Mouse (Mus musculus) MEL (cell line): ENCODE measurements around the gene Elobl.

ENCODE experiments used
- BHLHE40 ChIP-seq: IDR thresholded peaks from 2 replicates; pipeline ENCODE4 v1.6.1; 2012; ENCODE audit warnings: low read depth, mild to moderate bottlenecking, inconsistent platforms, low read length, improper control_type of control experiment, borderline replicate concordance
- CHD2 ChIP-seq: IDR thresholded peaks from 2 replicates; pipeline ENCODE4 v1.6.1; 2011; ENCODE audit warnings: low read length, improper control_type of control experiment
- CTCF ChIP-seq, 3 experiments: IDR thresholded peaks in 2 of 3; conservative IDR thresholded peaks in 1 of 3; 2 replicates each; pipeline ENCODE4 v1.5.1; 2011 to 2012; ENCODE audit warnings: low read length in 3 of 3, low read depth in 2 of 3, mild to moderate bottlenecking in 2 of 3, improper control_type of control experiment in 1 of 3, inconsistent platforms in 1 of 3, mixed read lengths in 1 of 3, moderate library complexity in 1 of 3; ENCODE audit not compliant: control insufficient read depth in 1 of 3, insufficient read depth in 1 of 3, poor library complexity in 1 of 3, severe bottlenecking in 1 of 3
- EP300 ChIP-seq, 2 experiments: IDR thresholded peaks; 2 replicates each; pipeline ENCODE4 v1.6.1; 2011; ENCODE audit warnings: improper control_type of control experiment in 2 of 2, low read length in 2 of 2, low read depth in 1 of 2, mild to moderate bottlenecking in 1 of 2
- MEF2A ChIP-seq: IDR thresholded peaks from 2 replicates; pipeline ENCODE4 v1.6.1; 2014; ENCODE audit warnings: low read depth, mild to moderate bottlenecking, inconsistent platforms, low read length, improper control_type of control experiment; ENCODE audit not compliant: poor library complexity, insufficient replicate concordance, severe bottlenecking; ENCODE audit errors: extremely low read depth
- POLR2A ChIP-seq, 2 experiments: IDR thresholded peaks; 2 replicates each; pipeline ENCODE4 v1.6.1; 2011 to 2012; ENCODE audit warnings: low read length in 2 of 2, mild to moderate bottlenecking in 2 of 2, control low read depth in 1 of 2, improper control_type of control experiment in 1 of 2, low read depth in 1 of 2, moderate library complexity in 1 of 2; ENCODE audit not compliant: control insufficient read depth in 1 of 2, insufficient read depth in 1 of 2, poor library complexity in 1 of 2

DNA sequence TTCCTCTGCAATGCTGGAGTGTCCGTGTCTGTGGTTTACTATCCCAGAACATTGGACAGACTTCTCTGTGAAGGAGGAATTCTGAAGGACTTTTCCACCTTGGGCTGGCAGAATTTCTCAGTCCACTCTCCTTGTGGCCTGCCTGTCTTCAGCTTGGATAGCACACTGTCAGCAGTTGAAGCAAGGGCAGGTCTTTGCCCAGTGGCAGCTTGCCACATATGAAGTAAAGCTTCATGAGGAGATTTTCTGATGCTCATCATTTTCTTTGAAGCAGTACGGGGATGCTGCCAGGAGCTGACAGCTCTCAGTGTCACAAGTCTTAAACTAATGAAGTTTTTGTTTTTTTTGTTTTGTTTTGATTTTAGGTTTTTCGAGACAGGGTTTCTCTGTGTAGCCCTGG is 7.9 kb downstream of the Elobl start:
- TF ChIP-seq POLR2A (IDR thresholded peaks at IDR 0.05; ENCODE audit: control insufficient read depth in 1 of 2, insufficient read depth in 1 of 2, low read depth in 1 of 2, low read length in 2 of 2, poor library complexity in 1 of 2) (no peak), EP300 (IDR thresholded peaks at IDR 0.05; ENCODE audit: low read depth in 1 of 2, low read length in 2 of 2) (no peak), MEF2A (no peak), CTCF (IDR thresholded peaks at IDR 0.05 in 2 of 3, conservative IDR thresholded peaks at IDR 0.05 in 1 of 3; ENCODE audit: control insufficient read depth in 1 of 3, insufficient read depth in 1 of 3, low read depth in 2 of 3, low read length in 3 of 3, poor library complexity in 1 of 3, severe bottlenecking in 1 of 3) (no peak), BHLHE40 (no peak), CHD2 (no peak)
